Mouse (Mus musculus): ENCODE measurements around the gene Ampd3.

DNA sequence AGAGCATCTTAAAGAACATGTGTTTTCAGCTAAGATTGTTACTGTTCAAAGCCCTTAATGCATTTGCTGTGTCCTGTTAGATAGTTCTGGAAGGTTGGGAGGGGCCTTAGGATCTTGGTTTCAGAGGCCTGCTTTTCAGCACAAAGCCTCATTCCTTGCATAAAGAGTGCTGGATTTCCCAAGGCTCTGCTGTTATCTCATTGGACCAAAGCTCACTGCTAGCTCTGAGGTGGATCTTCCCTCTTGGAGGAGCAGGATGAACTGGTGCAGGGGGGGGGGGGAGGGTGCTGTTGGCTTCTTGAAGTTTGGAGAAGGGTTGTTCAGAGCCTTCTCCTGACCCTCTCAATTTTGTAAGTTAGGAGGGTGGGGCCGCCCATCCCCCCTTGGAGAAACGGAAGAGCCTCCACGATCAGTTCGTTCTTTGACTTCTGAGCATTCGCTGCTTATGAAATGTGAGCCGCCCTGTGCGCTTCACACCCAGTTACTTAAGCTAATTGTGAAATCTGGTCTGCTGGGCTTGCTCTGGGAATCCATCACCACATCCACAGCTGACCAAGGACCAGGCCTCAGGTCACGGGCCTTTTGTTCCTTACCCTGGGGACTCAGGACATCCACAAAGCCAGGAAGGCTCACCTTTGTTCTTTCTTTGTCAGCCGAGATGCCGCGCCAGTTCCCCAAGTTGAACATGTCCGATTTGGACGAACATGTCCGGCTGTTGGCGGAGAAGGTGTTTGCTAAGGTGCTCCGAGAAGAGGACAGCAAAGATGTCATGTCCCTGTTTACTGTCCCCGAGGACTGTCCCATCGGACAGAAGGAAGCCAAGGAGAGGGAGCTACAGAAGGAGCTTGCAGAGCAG lies 9.4 kb downstream of the Ampd3 start:
- TF ChIP-seq GATA1 (IDR thresholded peaks at IDR 0.05; ENCODE audit: borderline replicate concordance, low read length) (no peak), FLI1 (IDR thresholded peaks at IDR 0.05; ENCODE audit: low read length) (no peak)
